Mouse (Mus musculus) adrenal gland, postnatal 0 days (tissue): ENCODE data around the gene Gm16427. TPM values are rescaled to one million over a fixed set of nuclear protein-coding genes. Genes with fewer than 3 reads are reported as not detected.

Experiments used
- polyA plus RNA-seq: library from polyadenylated mRNA; unstranded; fragments of >200 nt; fragmentation: Nextera tagmentation; extraction: Ambion mirVana; gene quantifications from 2 replicates; pipeline ENCODE4 v1.2.1, GENCODE M21; 2015

Gm16427 gene
- polyA plus RNA-seq: not detected in 2 replicates

DNA sequence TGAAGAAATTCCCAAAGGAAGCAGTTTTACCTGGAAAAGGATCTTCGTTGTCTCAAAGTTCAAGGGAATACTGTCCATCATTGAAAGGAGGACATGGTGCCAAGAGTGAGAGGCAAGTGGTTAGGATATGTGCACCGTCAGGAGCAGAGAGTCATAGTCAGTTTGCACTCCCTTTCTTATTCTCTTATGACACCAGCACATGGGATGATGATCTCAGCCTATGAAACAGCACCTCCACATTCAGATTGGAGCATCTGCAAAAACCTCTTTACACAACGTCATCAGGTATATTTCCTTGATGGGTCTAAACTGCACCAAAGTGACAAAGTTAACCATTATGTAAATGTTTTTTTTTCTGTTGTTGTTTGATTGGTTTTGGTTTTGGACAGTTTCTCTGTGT is at the start of gene Gm16427:
Gene Gm16427, minus strand, starts transcription at position 101 of the 400 bp plus-strand sequence.

Other genes starting within 250 kb of the Gm16427 start
- gene C87414, start 131.4 kb upstream of the Gm16427 start, polyA plus RNA-seq: not detected in 2 replicates